Mouse (Mus musculus): ENCODE data around the gene Gprc5a.

Gene Gprc5a

DNA sequence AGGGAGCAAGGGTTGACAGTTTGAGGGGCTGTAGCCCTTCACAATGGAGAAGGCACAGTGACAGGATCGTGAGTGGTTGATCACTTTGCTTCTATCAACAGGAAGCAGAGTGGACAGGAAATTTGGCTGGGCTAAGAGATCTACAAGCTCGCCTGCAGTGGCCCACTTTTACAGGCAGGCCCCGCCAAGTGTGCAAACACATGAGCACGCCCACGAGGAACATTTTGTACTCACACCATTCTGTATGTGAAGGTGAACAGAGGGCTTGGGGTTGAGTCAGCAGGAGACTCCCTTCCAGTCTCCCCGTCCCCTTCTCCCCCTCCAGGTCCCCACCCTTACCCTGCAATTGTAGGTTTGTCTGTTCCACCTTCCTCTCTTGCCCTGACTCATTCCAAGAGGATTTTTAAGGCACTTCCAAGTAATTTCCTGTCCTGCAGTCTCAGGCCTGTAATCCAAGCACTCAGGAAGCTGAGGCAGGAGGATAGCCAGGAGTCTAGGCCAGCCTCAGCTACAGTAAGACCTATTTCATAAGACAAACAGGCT lies 9.0 kb downstream of the Gprc5a start:
- no peak for DNase-seq

- DNase-seq, result no peak
Observed at GRCm38 (mm10) chr6:135076202-135076601, 10.8 kb downstream of the Gprc5a start.

DNA sequence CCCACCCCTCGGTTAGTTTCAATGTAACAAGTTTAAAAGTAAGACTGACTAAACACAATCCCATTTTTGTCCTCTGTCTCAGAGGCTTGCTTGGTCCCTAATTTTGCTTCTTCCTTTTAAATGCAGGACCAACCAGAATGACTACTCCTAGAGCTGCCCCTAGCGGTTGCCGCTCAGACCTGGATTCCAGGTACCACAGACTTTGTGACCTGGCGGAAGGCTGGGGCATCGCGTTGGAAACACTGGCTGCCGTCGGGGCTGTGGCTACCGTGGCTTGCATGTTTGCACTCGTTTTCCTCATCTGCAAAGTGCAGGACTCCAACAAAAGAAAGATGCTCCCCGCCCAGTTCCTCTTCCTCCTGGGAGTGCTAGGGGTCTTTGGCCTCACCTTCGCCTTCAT lies 13.0 kb downstream of the Gprc5a start:
- no peak for DNase-seq

GRCm38 (mm10) chr6:135083991-135084502 lies 18.6 kb downstream of the Gprc5a start:
- no peak for DNase-seq

DNA sequence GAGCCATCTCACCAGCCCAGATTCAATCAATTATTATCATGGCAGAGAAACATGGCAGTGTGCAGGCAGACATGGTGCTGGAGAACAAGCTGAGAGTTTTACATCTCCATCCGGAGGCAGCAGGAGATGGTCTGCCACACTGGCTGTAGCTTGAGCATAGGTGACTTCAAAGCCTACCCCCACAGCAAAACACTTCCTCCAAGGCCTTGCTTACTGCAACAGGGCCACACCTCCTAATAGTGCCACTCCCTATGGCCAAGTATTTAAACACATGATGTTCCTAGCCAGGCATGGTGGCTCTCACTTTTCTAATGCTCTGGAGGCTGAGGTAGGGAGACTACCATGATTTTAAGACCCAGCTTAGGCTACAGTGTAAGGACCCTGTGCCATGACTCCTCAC lies 20.3 kb downstream of the Gprc5a start:
- DNase-seq, result no peak

GRCm38 (mm10) chr6:135087721-135088451 lies 22.4 kb downstream of the Gprc5a start:
- peak; percentile 58 to 82 for DNase-seq

DNA sequence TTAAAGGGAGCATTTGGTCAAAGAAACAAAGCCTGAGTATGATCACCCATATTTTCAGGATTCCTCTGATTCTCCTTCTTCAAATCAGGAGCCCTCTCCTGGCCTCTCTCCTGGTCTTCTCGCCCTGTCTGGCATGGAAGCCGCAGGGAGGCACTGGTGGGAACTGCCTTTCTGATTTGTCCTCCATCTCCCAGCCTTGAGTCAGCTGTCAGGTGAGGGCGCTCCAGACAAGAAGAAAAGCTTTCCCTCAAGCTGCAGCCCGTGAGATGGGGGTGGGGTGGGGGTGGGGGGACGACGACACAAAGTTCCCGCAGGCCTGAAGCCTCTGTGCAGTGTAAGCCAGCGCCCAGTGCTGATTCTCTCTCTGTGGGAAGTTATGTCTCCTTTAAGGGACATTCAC lies 24.3 kb downstream of the Gprc5a start:
- no peak for DNase-seq

DNA sequence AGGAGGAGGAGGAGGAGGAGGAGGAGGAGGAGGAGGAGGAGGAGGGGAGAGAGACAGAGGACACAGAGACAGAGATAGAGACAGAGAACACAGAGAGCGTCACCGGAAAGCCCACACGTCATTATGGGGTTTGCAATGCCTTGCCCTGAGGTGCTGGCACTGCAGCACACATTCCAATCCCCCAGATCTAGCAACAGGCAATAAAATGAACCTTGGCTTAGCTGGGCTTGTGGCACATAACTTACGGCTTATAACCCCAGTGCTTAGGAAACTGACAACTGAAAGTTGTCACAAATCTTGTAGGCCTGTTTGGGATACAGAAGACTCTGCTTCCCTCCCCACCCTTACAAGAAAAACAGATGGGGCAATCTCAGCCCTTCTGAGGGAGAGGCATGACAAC lies 25.2 kb downstream of the Gprc5a start:
- no peak for DNase-seq

DNA sequence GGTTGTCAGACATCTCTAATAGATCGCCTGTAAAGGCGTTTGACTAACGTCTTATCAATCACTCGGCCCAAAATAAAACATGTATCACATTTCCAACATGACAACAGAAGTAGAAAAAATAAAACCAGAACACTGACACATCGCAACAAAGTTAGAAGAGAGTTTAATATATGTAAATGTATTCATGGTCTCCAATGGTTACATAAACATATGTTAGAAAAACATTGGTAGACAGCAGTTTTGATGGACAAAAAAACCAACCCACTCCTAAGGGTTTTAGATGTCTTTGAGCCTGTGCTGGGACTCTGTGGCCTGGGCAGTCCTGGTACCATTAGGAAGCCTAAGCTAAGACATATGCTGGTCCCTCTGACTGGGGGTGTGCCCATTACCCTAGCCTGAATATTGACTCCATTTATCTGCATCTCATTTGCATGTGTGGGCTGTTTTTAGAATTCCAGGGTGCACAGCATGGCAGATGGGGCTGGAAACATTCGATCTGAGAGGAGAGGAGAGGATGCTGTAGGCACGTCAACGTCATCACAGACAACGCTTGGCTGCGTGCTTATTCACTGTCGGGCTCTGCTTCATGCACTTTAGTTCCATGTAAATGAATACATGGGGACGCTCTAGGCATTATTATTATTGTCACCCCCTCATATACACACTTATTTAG lies 27.5 kb downstream of the Gprc5a start:
- no peak for DNase-seq

DNA sequence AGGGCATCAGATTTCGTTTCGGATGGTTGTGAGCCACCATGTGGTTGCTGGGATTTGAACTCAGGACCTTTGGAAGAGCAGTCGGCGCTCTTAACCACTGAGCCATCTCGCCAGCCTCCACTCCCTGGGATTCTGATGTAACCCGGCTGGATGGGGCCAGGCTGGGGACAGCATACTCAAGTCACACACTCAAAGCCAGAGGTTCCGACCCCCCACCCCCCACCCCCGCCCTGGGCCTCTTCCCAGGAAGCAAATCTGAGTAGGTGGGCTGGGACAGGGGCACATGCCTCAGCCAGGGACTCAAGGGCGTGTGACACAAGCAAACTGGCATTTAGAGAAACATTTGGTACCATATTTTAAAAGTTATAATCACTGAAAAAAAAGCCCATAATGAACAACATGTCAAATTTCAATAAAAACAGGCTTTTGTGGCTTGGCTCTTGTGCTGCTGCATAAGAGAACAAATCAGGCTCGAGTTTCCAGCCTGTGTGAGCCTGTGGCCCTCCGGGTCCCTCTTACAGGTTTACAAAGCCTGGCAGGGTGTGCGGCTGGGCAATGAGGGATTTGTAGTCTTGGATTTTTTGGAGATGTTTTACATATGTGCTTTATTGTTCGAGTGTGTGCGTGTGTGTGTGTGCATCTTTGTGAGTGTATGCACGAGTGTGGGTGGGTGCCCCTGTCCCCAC lies 35.5 kb downstream of the Gprc5a start:
- DNase-seq, result no peak

- no peak for DNase-seq
Observed at GRCm38 (mm10) chr6:135102736-135103303, 37.4 kb downstream of the Gprc5a start.

DNA sequence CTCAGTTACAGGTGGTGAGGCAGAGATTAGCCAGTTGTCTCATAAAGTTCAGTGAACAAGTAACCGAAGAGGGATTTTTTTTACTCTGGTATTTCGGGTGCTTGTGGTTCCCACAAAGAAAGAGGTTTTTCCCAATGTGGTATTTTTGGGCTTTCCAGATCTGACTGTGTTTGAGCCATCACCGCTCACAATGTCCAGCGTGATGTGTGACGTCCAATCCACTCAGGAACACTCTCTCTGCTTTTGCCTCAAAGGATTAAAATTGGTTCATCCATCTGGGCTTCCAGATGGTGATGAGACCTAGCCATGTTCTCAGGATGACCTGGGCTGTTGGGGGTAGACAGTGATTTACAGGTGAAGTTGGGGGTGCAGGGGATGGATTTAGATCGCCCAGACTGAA lies 41.6 kb downstream of the Gprc5a start:
- DNase-seq, result no peak

DNA sequence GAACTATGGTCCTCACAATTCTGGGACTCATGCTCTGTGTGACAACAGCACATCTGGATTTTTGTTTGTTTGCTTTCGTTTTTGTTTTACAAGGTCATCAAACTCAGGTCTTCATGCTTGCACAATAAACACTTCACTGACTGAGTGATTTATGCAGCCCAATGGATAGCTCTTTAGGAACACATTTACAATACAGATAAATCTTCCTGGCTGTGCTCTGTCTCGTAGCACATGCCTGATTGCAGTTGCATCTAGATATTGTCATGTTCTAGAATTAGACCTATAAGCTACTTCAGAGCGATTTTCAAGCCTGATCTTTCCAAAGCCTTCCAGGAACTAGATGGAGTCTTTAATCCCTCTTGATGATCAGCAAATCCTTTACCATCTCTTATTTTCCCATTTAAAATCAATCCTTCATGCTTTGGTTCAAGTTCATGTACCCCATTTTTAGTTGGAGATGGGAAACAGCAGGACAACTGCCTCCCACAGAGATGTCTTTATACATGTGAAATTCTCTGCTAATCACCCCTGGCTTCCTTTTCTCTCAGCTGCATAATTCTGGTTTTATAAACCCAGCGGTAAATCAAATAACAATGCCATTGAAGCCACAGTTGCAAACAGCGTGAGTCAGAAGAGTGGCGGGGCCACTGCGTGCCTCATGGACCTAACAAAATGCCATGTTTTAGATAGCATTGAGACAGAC lies 47.1 kb downstream of the Gprc5a start:
- no peak for DNase-seq

- DNase-seq, result no peak
Observed at GRCm38 (mm10) chr6:135113114-135113436, 47.6 kb downstream of the Gprc5a start.

DNA sequence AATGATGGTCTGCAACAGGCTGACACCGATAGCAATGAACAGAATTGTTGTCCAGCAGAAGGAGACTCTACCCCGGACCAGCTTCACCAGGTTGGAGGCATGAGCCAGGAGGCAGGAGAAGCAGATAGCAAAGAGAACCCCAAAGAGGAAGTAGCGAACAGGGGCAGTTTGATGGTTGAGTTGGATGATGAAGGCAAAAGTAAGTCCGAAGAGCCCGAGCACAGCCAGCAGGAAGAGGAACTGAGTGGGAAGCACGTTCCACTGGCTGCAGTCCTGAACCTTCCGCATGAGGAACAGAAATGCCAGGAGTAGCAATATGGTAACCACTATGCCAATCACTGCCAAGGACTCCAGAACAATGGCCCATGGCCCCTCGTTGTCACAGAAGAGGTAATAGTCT lies 51.0 kb downstream of the Gprc5a start:
- DNase-seq, result no peak

GRCm38 (mm10) chr6:135118183-135118582 lies 52.7 kb downstream of the Gprc5a start, which contains the start of gene Gprc5d:
Gene Gprc5d, minus strand, starts transcription at chr6:135118283.
- DNase-seq, result no peak

GRCm38 (mm10) chr6:135124755-135125380 lies 59.4 kb downstream of the Gprc5a start:
- DNase-seq, result no peak

DNA sequence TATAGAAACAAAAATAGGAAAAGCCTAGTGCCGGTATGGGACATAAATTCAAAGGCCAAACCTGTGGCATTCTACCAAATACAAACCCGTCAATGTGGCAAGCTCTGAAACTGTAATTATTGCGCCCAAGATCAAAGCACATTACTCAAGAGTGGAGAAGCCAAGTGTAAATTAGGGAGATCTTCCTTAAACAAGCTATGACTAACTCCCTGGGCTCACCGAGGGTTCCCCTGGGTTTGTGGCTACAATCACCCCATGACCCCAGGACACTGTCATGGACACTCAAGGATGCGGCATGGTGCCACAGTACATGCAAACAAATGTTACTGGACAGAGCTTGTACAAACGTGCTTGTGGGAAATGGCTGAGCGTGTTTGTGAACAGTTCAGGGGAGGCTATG lies 67.6 kb downstream of the Gprc5a start:
- DNase-seq, result no peak

- no peak for DNase-seq
Observed at GRCm38 (mm10) chr6:135133486-135133885, 68.0 kb downstream of the Gprc5a start.

Data from kidney, adult 8-10 months (tissue).